Mouse (Mus musculus) embryonic fibroblast, embryonic 13.5 days (primary cell): ENCODE results near the gene Ankrd13b. TPM values are rescaled to one million over a fixed set of nuclear protein-coding genes. Genes with fewer than 3 reads are reported as not detected.

Source experiments
- H3K27ac ChIP-seq: 2 replicates; pipeline ENCODE4 v1.5.1; 2012; ENCODE audit warnings: low read length, control low read depth, inconsistent platforms; ENCODE audit not compliant: insufficient read depth
- H3K4me1 ChIP-seq: 2 replicates; pipeline ENCODE4 v1.6.1; 2011; ENCODE audit warnings: low read length; ENCODE audit not compliant: control insufficient read depth, insufficient read depth
- H3K4me3 ChIP-seq: 2 replicates; pipeline ENCODE4 v1.5.1; 2011; ENCODE audit warnings: mild to moderate bottlenecking, control low read depth, low read length; ENCODE audit not compliant: insufficient read depth
- CTCF ChIP-seq: IDR thresholded peaks from 2 replicates; pipeline ENCODE4 v1.5.1; 2011; ENCODE audit warnings: mild to moderate bottlenecking, control low read depth, low read length, moderate library complexity, borderline replicate concordance; ENCODE audit not compliant: insufficient read depth
- POLR2A ChIP-seq: IDR thresholded peaks from 2 replicates; pipeline ENCODE4 v1.6.1; 2011; ENCODE audit warnings: low read depth, mild to moderate bottlenecking, control low read depth, low read length, moderate library complexity
- polyA plus RNA-seq: library from polyadenylated mRNA; stranded (reverse); fragments of >200 nt; gene quantifications from 2 replicates; pipeline ENCODE4 v1.2.4, GENCODE M21; 2011; ENCODE audit warnings: low read depth; ENCODE audit not compliant: missing spikeins, insufficient read length

Gene Ankrd13b
- polyA plus RNA-seq, 1 experiment = 12.3 TPM

- TF ChIP-seq POLR2A (no peak), CTCF (no peak)
- H3K27ac ChIP-seq = no peak overlapping the region
- H3K4me1 ChIP-seq = 0 out of 2 replicates have a peak, but pooled peaks cover 2% of the 10 kb centered on the region
- no peak overlapping the region for H3K4me3 ChIP-seq
These were observed 6.4 kb downstream of the Ankrd13b start for GRCm38 (mm10) chr11:77483043-77483442.

- Histone ChIP-seq H3K27ac (no peak overlapping the region), H3K4me3 (no peak overlapping the region), H3K4me1 (no peaks in the 10 kb centered on the region)
- TF ChIP-seq CTCF = no peak
- no peak for TF ChIP-seq POLR2A
These were observed 12.6 kb downstream of the Ankrd13b start for GRCm38 (mm10) chr11:77476895-77477294.

DNA sequence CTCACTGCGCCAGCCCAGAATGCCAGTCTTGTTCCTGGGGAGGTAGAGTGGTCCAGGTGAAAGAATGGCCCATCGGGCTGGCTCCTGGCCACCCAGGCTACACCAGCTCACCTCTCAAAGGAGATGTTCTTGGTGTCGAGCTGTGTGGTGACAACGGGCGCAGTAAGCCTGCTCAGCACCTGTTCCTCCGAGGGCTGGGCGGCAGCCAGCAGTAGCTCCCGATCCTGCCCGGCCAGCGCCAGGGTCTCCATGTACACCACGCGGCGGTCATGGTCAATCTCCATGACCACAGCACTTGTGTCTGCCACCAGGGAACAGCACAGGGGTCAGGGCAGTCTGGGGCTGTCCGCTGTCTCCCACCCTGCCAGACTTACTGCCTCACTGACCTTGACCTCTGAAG is 13.3 kb downstream of the Ankrd13b start:
- TF ChIP-seq CTCF = no peak
- Histone ChIP-seq H3K4me3 (no peak overlapping the region), H3K4me1 (no peaks in the 10 kb centered on the region), H3K27ac (no peak overlapping the region)

DNA sequence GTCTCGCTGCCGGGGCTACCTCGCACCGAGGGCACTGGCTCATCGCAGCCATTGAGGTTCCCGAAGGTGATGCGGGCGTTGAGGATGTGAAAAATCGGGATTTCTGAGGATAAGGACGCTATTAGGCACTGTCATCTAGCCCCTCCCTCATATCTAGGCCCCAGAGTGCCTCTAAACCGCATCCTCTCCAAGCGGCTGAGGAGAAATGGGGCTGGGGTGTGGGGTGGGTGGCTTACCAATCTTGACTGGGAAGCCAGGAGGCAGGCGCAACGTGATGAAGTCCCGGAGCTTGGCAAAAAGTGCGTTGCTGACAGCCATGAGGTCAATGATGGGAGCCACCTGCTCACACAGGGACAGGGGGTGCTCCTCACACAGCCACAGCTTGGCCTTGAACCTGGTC is 16.7 kb downstream of the Ankrd13b start:
- TF ChIP-seq POLR2A = no peak
- TF ChIP-seq CTCF = no peak
- Histone ChIP-seq H3K4me3 (no peak overlapping the region), H3K4me1 (no peaks in the 10 kb centered on the region), H3K27ac (no peak overlapping the region)

- H3K4me3 ChIP-seq = no peak overlapping the region
- no peaks in the 10 kb centered on the region for H3K4me1 ChIP-seq
- no peak overlapping the region for H3K27ac ChIP-seq
- no peak for TF ChIP-seq CTCF
These were observed 18.1 kb downstream of the Ankrd13b start for GRCm38 (mm10) chr11:77471407-77471806.

- Histone ChIP-seq H3K27ac (no peak overlapping the region), H3K4me3 (no peak overlapping the region), H3K4me1 (peaks cover 3% of the 10 kb centered on the region; the same call in 1 of the 2 replicates)
- TF ChIP-seq POLR2A = no peak
- TF ChIP-seq CTCF = no peak
These were observed 21.1 kb downstream of the Ankrd13b start for GRCm38 (mm10) chr11:77468397-77468796.

DNA sequence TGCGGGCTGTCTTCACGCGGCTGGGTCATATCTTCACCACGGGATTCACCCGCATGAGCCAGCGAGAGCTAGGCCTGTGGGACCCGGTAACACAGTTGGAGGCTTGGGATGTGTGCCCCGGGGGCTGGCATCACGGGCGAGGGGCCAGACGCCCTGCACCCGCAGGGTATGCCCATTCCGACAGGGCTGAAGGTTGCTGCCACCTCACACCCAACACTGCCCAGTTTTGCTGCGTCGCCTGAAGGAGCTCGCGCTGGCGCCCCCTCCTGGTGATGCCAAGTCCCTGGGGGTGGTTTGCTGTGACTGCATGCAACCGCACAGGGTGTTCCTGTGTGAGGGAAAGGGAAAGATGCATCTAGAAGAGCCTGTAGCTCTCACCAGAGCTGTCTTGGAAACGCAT is 21.7 kb downstream of the Ankrd13b start:
- no peak overlapping the region for H3K27ac ChIP-seq
- TF ChIP-seq POLR2A (no peak), CTCF (peak; percentile 64)
- H3K4me1 ChIP-seq = peaks cover 6% of the 10 kb centered on the region; the same call in 1 of the 2 replicates
- no peak overlapping the region for H3K4me3 ChIP-seq

DNA sequence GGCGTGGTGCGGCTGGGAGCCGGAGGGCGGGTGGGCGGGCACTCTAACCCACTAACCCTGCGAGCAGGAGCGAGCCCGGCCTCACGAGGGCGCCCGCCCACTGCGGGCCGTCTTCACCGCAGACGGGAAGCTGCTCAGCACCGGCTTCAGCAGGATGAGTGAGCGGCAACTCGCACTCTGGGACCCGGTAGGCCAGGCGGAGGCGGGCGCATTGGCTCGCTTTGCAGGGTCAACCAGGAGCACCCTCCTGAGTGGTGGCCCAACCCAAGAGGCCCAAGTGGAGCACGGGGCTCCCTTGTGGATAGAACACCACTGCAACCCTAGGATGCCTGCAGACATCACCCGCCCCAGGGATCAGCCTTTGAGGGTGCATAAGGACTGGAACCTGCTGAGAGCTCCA is 22.3 kb downstream of the Ankrd13b start:
- H3K4me1 ChIP-seq = peaks cover 6% of the 10 kb centered on the region; the same call in 1 of the 2 replicates
- no peak for TF ChIP-seq POLR2A
- TF ChIP-seq CTCF = peak; percentile 46
- H3K4me3 ChIP-seq = no peak overlapping the region
- H3K27ac ChIP-seq = no peak overlapping the region

GRCm38 (mm10) chr11:77466544-77466943 is 22.9 kb downstream of the Ankrd13b start:
- Histone ChIP-seq H3K4me1 (peaks cover 6% of the 10 kb centered on the region; the same call in 1 of the 2 replicates), H3K27ac (no peak overlapping the region), H3K4me3 (no peak overlapping the region)
- TF ChIP-seq CTCF (no peak), POLR2A (no peak)

GRCm38 (mm10) chr11:77465111-77465510 is 24.4 kb downstream of the Ankrd13b start:
- no peak for TF ChIP-seq POLR2A
- TF ChIP-seq CTCF = no peak

GRCm38 (mm10) chr11:77464684-77465083 is 24.8 kb downstream of the Ankrd13b start:
- TF ChIP-seq CTCF (no peak), POLR2A (no peak)
- Histone ChIP-seq H3K4me3 (no peak overlapping the region), H3K4me1 (peaks cover 6% of the 10 kb centered on the region; the same call in 1 of the 2 replicates), H3K27ac (peak overlapping the region; percentile 6; the same call in 1 of the 2 replicates)

More at GRCm38 (mm10) chr11:77465111-77465510, 24.4 kb downstream of the Ankrd13b start:
- H3K4me1 ChIP-seq = peaks cover 6% of the 10 kb centered on the region; the same call in 1 of the 2 replicates
- H3K4me3 ChIP-seq = no peak overlapping the region
- no peak overlapping the region; the same call in 1 of the 2 replicates for H3K27ac ChIP-seq
